Mouse (Mus musculus): ENCODE data around the gene Peg10. TPM values are rescaled to one million over a fixed set of nuclear protein-coding genes. Genes with fewer than 3 reads are reported as not detected.
"Not testable (repeated sequence)": the region's sequence is repeated elsewhere in the genome, so short reads cannot be mapped to it uniquely, and the experiment has no call there.

Gene Peg10
- total RNA-seq, 2 experiments from 2014 or later = 1.1 to 1.5 TPM

- Histone ChIP-seq H3K27ac (no peak overlapping the region), H3K4me3 (no peak overlapping the region)
- no peak for DNase-seq
- no peak for TF ChIP-seq CTCF (IDR thresholded peaks at IDR 0.05)
- intact Hi-C loops (cut with DNase I) = no loop called here
These were observed 10.7 kb upstream of the Peg10 start for GRCm38 (mm10) chr6:4736372-4736771.

GRCm38 (mm10) chr6:4738034-4738629 is 9.0 kb upstream of the Peg10 start:
- DNase-seq = no peak
- no peak overlapping the region for H3K27ac ChIP-seq
- no peak overlapping the region for H3K4me3 ChIP-seq
- intact Hi-C loops (cut with DNase I) = no loop called here
- no peak for TF ChIP-seq CTCF (IDR thresholded peaks at IDR 0.05)

GRCm38 (mm10) chr6:4738717-4739116 is 8.4 kb upstream of the Peg10 start:
- Histone ChIP-seq H3K4me3 (no peak overlapping the region), H3K27ac (no peak overlapping the region)
- intact Hi-C loops (cut with DNase I) = no loop called here
- no peak for DNase-seq
- no peak for TF ChIP-seq CTCF (IDR thresholded peaks at IDR 0.05)

GRCm38 (mm10) chr6:4739522-4740355 is 7.4 kb upstream of the Peg10 start:
- no peak for TF ChIP-seq CTCF (IDR thresholded peaks at IDR 0.05)
- DNase-seq = no peak
- Histone ChIP-seq H3K4me3 (no peak overlapping the region), H3K27ac (no peak overlapping the region)
- intact Hi-C loops (cut with DNase I) = loop anchor here (10.0 kb wide), 1 partner anchor 185 kb away; no protein-coding TSS in a partner anchor

- no peak for TF ChIP-seq CTCF (IDR thresholded peaks at IDR 0.05)
- no peak overlapping the region for H3K4me3 ChIP-seq
- intact Hi-C loops (cut with DNase I) = loop anchor here (10.0 kb wide), 1 partner anchor 186 kb away; no protein-coding TSS in a partner anchor
- peak; percentile 67 for DNase-seq
- H3K27ac ChIP-seq = no peak overlapping the region
These were observed 6.6 kb upstream of the Peg10 start for GRCm38 (mm10) chr6:4740511-4740910.

GRCm38 (mm10) chr6:4746036-4746695 is 940 bp upstream of the Peg10 start:
- no peak for TF ChIP-seq CTCF (IDR thresholded peaks at IDR 0.05)
- H3K27ac ChIP-seq = peak overlapping the region; percentile 84
- peak overlapping the region; percentile 84 for H3K4me3 ChIP-seq
- intact Hi-C loops (cut with DNase I) = loop anchor here (5.0 to 10.0 kb wide), 2 partner anchors 39 to 191 kb away; no protein-coding TSS in a partner anchor
- no peak for DNase-seq

GRCm38 (mm10) chr6:4747677-4748505 is 785 bp downstream of the Peg10 start:
- Histone ChIP-seq H3K27ac (peak overlapping the region; percentile 56), H3K4me3 (peak overlapping the region; percentile 84)
- intact Hi-C loops (cut with DNase I) = loop anchor here (5.0 to 10.0 kb wide), 2 partner anchors 41 to 193 kb away; no protein-coding TSS in a partner anchor
- no peak for TF ChIP-seq CTCF (IDR thresholded peaks at IDR 0.05)
- DNase-seq = peak; percentile 32

- TF ChIP-seq CTCF (IDR thresholded peaks at IDR 0.05) = no peak
- intact Hi-C loops (cut with DNase I) = loop anchor here (5.0 to 10.0 kb wide), 2 partner anchors 41 to 194 kb away; no protein-coding TSS in a partner anchor
- Histone ChIP-seq H3K4me3 (peak overlapping the region; percentile 84), H3K27ac (no peak overlapping the region)
- no peak for DNase-seq
These were observed 1.4 kb downstream of the Peg10 start for GRCm38 (mm10) chr6:4748506-4748961.

GRCm38 (mm10) chr6:4749091-4749490 is 2.0 kb downstream of the Peg10 start:
- DNase-seq = peak; percentile 97
- intact Hi-C loops (cut with DNase I) = loop anchor here (5.0 to 10.0 kb wide), 2 partner anchors 42 to 194 kb away; no protein-coding TSS in a partner anchor
- 0 out of 2 replicates have a peak, but pooled peaks have one; percentile 9 for TF ChIP-seq CTCF (IDR thresholded peaks at IDR 0.05)
- Histone ChIP-seq H3K27ac (no peak overlapping the region), H3K4me3 (peak overlapping the region; percentile 84)

- Histone ChIP-seq H3K27ac (no peak overlapping the region), H3K4me3 (no peak overlapping the region)
- no peak for TF ChIP-seq CTCF (IDR thresholded peaks at IDR 0.05)
- intact Hi-C loops (cut with DNase I) = no loop called here
- DNase-seq = no peak
These were observed 4.2 kb downstream of the Peg10 start for GRCm38 (mm10) chr6:4751355-4751754.

- intact Hi-C loops (cut with DNase I) = no loop called here
- no peak for DNase-seq
- Histone ChIP-seq H3K27ac (no peak overlapping the region), H3K4me3 (no peak overlapping the region)
- TF ChIP-seq CTCF (IDR thresholded peaks at IDR 0.05) = no peak
These were observed 7.2 kb downstream of the Peg10 start for GRCm38 (mm10) chr6:4754286-4754685.

GRCm38 (mm10) chr6:4754886-4755285 is 7.8 kb downstream of the Peg10 start:
- no peak overlapping the region for H3K27ac ChIP-seq
- no peak for DNase-seq
- intact Hi-C loops (cut with DNase I) = no loop called here
- no peak for TF ChIP-seq CTCF (IDR thresholded peaks at IDR 0.05)
- no peak overlapping the region for H3K4me3 ChIP-seq

GRCm38 (mm10) chr6:4761415-4762142 is 14.5 kb downstream of the Peg10 start:
- intact Hi-C loops (cut with DNase I); H3K27ac ChIP-seq; DNase-seq; H3K4me3 ChIP-seq: not testable (repeated sequence)
